Mouse (Mus musculus) c-Kit-positive CD71-positive TER-119-negative erythroid progenitor cells, embryonic 14.5 days (primary cell): Measurements from ENCODE around the gene S1pr2.
"Not testable (repeated sequence)": the region's sequence is repeated elsewhere in the genome, so short reads cannot be mapped to it uniquely, and the experiment has no call there.

Source experiments
- DNase-seq: peaks from one replicate; pipeline ENCODE4 v3.0.0-alpha.2; 2013; ENCODE audit warnings: low read depth

The S1pr2 gene

DNA sequence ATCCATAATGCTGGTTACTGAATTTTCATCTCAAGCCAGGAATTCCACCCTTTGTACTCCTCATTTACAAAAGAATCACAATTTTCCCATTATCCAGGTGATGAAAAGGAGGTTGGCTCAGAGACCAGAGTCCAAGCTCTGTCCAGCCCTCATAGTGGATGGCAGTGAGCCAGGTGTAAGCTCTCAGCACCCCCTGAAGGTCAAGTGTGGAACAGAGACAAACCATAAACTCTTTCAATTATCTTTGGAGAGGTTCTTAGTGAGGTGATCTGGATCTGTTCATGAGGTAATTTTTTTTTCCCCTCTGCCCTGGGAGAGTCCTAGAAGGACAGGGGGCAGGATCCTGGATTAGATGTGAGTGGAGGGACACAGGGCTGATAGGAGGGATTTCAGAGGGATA, 24.2 kb upstream of the S1pr2 start:
- no peak for DNase-seq

DNA sequence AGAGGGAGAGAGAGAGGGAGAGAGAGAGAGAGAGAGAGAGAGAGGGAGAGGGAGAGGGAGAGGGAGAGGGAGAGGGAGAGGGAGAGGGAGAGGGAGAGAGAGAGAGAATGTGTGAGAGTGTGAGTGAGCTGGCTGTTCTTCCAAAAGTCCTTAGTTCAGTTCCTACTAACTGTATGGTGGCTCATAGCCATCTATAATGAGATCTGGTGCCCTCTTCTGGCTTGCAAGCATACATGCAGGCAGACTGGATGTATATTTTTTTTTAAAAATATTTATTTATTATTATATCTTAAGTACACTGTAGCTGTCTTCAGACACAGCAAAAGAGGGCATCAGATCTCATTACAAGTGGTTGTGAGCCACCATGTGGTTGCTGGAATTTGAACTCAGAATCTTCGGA, 21.8 kb upstream of the S1pr2 start:
- DNase-seq, result not testable (repeated sequence)

DNA sequence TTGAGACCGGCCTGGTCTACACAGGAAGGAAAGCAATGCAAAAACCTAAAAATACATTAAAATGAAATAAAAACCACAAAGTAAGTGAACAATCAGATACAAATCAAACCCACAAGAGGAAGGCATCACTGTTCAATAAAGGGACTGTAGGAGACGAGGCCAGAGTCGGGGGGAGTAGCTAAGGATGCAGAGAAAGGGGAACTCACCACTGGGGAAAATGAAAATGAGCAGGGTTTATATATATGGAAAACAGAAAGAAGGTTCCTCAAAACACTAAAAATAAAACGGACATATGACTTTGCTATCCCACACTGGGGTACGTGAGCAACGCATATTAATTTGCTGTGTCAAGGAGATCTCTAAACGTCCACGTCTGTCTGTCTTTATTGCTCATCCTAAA, 20.5 kb upstream of the S1pr2 start:
- no peak for DNase-seq

DNA sequence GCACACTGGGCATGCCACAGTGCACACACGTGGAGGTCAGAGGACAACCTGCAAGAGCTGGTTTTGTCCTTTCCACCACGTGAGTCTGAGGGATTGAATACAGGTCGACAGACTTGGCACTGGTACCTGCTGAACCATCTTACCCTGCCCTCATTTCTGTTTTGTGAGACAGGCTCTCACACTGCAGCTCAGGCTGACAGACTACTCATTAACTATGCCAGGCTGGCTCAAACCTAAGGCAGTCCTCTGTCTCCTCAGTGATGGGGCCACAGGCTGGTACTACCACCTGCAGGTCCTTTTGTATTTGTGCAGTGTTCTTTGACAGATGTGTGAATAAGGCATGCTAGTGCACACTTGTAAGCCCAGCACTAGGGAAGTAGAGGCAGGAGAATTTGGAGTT, 18.5 kb upstream of the S1pr2 start:
- no peak for DNase-seq

GRCm38 (mm10) chr9:20993165-20993898, 16.8 kb upstream of the S1pr2 start:
- DNase-seq, result no peak

- DNase-seq, result no peak
These were observed 15.0 kb upstream of the S1pr2 start for GRCm38 (mm10) chr9:20991587-20991986.

DNA sequence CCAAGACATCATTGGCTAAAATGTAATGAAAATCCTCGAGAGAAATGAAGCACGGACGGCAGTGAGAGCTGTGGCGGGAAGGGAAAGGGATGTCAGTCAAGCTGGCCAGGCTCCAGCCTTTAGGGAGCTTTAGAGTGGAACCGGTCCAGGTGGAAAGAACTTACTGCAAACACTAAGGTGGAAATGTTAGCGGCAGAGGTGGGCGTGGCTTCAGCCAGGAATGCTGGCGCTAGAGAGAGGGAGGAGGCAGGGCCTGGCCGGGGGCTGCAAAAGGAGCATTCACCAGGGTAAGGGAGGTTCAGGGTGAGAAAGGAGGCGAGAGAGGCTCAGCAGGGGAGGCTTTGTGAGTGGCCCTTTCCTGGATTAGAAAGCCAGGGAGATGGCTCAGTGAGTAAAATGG, 14.3 kb upstream of the S1pr2 start:
- no peak for DNase-seq

GRCm38 (mm10) chr9:20987953-20988352, 11.4 kb upstream of the S1pr2 start:
- DNase-seq, result no peak

DNA sequence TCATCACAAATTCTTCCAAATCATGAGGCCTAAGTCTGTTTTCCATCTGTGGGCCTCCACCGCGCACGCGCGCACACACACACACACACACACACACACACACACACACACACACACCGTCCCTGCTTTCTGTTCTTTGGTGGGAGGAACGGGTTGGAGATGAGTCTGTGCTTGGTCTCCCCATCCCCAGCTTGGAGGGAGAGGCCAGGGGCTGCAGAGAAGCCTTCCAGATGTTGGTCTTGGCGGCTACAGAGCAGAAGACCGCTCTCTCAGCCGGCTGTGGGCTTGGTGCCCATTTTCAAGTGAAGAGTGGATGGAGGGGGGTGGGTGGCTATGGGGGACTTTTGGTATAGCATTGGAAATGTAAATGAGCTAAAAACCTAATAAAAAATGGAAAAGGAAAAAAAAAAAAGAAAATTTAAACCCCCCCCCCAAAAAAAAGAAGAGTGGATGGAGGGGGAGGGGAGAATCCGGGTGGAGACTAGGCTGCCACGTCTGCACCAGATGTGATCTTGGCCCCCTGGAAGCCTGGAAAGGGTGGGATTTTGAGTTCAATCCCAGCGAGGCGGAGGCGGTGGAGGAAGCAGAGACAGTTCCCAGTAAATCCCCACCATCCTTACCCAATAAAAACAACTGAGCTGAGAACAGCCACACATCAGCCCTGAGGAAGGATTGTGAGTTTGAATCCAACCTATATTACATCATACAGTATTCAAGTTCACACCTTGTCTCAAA, 10.5 kb upstream of the S1pr2 start:
- no peak for DNase-seq

GRCm38 (mm10) chr9:20983169-20983568, 6.6 kb upstream of the S1pr2 start:
- DNase-seq, result no peak

DNA sequence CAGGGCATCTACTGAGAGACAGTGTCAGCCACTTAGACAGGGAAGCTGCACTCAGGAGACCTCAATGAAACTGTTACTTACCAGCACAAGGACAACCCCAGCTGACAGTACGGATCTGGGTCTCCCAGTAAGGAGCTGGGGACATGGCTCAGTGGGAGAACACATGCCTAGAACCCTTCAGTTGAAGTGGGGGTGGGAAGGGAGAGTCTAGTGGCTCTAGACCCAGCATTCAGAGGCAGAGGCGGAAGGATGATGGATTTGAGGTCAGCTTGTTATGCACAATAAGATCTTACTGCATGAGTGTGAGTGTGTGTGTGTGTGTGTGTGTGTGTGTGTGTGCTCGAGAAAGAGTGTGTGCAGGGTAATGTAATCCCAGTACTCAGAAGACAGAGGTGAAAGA, 5.6 kb upstream of the S1pr2 start:
- no peak for DNase-seq

- no peak for DNase-seq
These were observed 3.2 kb upstream of the S1pr2 start for GRCm38 (mm10) chr9:20979769-20980168.

DNA sequence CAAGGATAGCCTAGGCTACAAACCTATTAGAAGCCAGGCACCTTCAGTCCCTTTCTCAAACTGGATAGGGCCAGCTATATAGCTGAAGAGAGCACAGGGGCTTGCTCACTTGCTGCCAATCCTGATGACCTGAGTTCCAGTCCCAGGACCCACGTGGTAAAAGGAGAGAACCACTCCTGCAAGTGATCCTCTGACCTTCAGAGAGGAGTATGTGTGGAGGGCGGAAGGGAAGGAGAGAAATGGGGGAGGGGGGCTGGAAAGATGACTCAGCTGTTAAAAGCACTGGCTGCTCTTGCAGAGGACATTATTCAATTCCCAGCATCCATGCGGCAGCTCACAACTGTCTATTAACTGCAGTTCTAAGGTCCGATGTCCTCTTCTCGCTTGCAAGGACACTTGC, 2.6 kb upstream of the S1pr2 start:
- DNase-seq, result no peak

- DNase-seq, result no peak
These were observed 2.0 kb upstream of the S1pr2 start for GRCm38 (mm10) chr9:20978409-20979095.

DNA sequence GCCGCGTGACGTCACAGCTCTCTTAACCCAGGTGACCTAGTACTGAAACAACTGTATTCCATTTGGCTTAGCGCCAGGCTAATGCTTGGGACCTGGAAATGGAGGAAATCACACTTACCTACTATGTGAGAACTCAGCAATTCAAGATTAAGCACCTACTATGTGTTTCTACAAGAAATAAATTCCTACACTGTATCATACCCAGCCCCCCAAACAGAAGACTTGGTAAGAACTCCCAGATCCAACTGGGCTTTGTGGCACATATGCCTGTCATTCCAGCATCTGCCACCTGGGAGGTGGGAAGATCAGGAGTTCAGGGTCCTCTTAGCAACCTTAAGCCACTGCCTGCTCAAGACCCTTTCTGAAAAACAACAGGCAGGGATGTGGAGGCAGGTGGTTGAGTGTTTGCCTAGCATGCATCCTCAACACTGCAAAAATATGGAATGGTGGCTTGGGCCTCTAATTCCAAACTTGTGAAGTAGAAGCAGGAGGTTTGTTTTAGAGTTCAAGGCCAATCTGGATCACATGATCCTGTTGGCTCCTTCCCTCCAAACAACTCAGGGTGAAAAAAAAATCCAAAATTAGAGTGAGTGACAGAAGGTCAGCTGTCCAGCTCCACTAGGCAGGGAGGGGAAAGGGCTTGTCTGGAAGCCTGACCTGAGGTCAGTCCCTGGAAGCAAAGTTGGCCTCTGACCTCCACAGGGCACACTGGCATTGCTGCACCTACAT, 544 bp upstream of the S1pr2 start:
- DNase-seq, result no peak

DNA sequence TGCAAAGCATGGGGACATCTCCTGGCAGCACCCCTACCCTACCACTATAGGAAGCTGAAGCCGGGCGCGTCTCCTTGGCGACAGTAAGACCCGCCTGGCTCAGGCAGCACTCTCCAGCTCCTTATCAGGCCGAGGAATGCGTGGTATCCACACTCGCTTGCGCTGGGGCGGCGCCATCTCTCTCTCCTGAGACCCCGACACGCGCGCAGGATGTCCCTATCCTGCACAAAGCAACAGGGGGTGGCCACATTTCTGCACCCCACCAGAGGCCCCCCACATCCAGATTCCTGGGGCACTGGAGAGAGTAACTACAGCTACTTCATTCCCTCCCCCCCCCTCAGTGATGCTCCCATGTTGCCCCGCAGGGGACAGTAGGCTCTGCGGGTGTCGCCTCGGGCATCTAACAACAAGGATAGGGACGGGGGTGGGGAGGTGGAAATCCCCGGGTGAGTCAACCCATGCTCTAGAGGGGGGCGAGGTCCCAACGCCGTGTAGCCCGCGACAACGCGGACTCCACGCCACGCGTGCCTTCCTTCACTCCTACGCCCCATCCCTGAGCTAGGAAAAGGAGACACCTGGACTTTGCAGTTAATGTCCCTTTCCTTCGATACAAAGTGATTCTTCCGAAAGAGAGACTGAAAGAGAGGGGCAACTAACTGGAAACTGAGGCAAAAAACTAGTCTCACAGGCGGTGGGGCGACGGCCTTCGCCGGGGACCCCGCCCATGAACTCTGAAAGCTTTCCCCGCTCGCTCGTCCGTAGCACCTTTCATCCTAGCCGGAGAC, 958 bp downstream of the S1pr2 start:
- DNase-seq, result no peak

DNA sequence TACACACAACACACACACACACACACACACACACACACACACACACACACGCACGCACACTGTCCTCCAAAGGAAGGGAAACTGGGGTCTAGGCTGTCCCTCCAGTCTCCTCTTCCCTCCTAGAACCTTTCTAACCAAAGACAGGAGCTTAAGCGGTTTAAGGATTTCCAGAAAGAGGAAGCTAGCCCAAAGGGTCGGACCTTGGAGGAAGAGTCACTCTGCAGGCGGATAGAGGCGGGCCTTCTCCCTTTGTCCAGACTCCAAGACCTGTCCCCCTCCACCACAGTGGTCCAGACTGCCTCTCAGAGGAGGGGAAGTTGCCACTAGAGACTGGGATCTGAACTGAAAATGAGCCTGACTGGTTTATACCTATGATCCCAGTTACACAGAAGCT, 2.9 kb downstream of the S1pr2 start:
- DNase-seq, result no peak

GRCm38 (mm10) chr9:20973001-20973681, 3.4 kb downstream of the S1pr2 start:
- DNase-seq, result no peak

DNA sequence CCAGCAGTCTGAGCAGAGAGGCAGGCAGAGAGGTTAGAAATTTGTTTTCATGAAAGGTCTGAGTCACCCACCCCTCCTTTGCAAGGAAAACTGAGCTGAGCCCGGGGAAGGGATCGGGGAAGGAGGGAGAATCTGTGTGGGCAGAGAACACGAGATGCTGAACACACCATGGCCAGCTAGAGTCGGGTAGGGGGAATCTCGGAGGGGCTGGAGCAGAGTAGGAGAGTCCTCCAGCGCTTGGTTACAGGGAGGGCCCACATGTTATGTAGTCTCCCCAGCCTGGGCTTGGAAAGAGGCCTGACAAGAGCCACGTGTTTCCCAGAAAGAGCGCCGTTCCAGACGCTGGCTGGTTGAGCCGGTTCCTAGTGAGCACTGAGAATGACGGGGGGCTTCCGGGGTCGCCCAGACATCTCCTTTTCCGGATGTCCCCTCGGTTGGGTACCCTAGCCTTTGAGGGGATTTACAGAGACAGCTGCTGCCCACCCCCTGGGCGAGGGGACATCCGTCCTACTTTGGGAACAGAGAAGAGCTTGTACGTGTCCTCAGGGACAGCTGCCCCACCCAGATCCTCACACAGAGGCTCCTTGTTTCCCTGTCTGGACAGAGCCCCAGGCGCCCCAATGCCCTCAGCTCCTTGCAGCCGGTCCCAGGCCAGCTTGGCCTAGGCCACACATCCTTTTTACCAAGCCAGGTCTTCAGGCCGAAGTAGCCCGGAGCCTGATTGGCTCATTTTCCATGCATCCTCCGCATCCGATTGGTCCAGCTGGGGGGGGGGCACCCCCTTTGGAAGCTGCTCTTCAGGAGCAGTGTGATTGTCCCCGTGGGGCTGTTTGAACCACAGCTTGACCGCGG, 4.2 kb downstream of the S1pr2 start:
- no peak for DNase-seq

GRCm38 (mm10) chr9:20971751-20972140, 4.8 kb downstream of the S1pr2 start:
- DNase-seq, result no peak
